Mouse (Mus musculus): ENCODE data around the gene Hp1bp3. TPM values are rescaled to one million over a fixed set of nuclear protein-coding genes. Genes with fewer than 3 reads are reported as not detected.
A peak's percentile ranks its signal among the peaks of the same experiment; 100 is the strongest.

Hp1bp3 gene
- polyA plus RNA-seq, 1 experiment from 2014 or later = 175 TPM

- H3K9me3 ChIP-seq (ENCODE audit: control insufficient read depth, low read length) = no peaks in the 10 kb centered on the region
- peak within 1 kb of the TSS; percentile 52 for H3K9ac ChIP-seq (ENCODE audit: low read length)
- H3K4me1 ChIP-seq (ENCODE audit: control insufficient read depth, insufficient read depth, low read length) = peaks cover 25% of the 10 kb centered on the region
- under 1% methylated on average over 54 of the region's 74 CpGs for WGBS
- H3K36me3 ChIP-seq (ENCODE audit: control insufficient read depth, insufficient read depth, low read length) = no peaks in the 10 kb centered on the region; the same call in 1 of the 2 replicates
- H3K4me2 ChIP-seq (ENCODE audit: low read depth) = peak within 1 kb of the TSS; percentile 99
- peak; percentile 85 for ATAC-seq (ENCODE audit: insufficient read depth, low FRiP score, low TSS enrichment)
- peak within 1 kb of the TSS; percentile 50 for H3K4me3 ChIP-seq (ENCODE audit: low read depth, low read length)
- H3K27ac ChIP-seq (ENCODE audit: low read depth, low read length) = 0 out of 2 replicates have a peak within 1 kb of the TSS, but pooled peaks have one; percentile 4
- peaks cover 40% of the 10 kb centered on the region for H3K27me3 ChIP-seq (ENCODE audit: control insufficient read depth, insufficient read depth, low read length)
- peak; percentile 85 for DNase-seq (ENCODE audit: low spot score)
Measured at GRCm38 (mm10) chr4:138250088-138250960, 34.2 kb downstream of the Hp1bp3 start, which contains the start of the genes Sh2d5 and Kif17. TSS of gene Sh2d5 (plus strand) at chr4:138250403. TSS of gene Kif17 (plus strand) at chr4:138250435.

GRCm38 (mm10) chr4:138251819-138252218 is 35.7 kb downstream of the Hp1bp3 start:
- H3K4me3 ChIP-seq (ENCODE audit: low read depth, low read length) = 0 out of 2 replicates have a peak overlapping the region, but pooled peaks have one; percentile 9
- peak overlapping the region; percentile 99 for H3K4me2 ChIP-seq (ENCODE audit: low read depth)
- no peaks in the 10 kb centered on the region for H3K36me3 ChIP-seq (ENCODE audit: control insufficient read depth, insufficient read depth, low read length)
- peaks cover 40% of the 10 kb centered on the region for H3K27me3 ChIP-seq (ENCODE audit: control insufficient read depth, insufficient read depth, low read length)
- no peak overlapping the region for H3K27ac ChIP-seq (ENCODE audit: low read depth, low read length)
- 0 out of 2 replicates have a peak, but pooled peaks have one; percentile 39 for ATAC-seq (ENCODE audit: insufficient read depth, low FRiP score, low TSS enrichment)
- peak; percentile 69 for DNase-seq (ENCODE audit: low spot score)
- H3K9me3 ChIP-seq (ENCODE audit: control insufficient read depth, low read length) = no peaks in the 10 kb centered on the region
- H3K4me1 ChIP-seq (ENCODE audit: control insufficient read depth, insufficient read depth, low read length) = peaks cover 25% of the 10 kb centered on the region
- H3K9ac ChIP-seq (ENCODE audit: low read length) = peak overlapping the region; percentile 2; the same call in 1 of the 2 replicates
- WGBS = 0% methylated on average over 14 of the region's 14 CpGs

GRCm38 (mm10) chr4:138252231-138252630 is 36.1 kb downstream of the Hp1bp3 start:
- peaks cover 40% of the 10 kb centered on the region for H3K27me3 ChIP-seq (ENCODE audit: control insufficient read depth, insufficient read depth, low read length)
- H3K4me1 ChIP-seq (ENCODE audit: control insufficient read depth, insufficient read depth, low read length) = peaks cover 25% of the 10 kb centered on the region
- no peak overlapping the region for H3K27ac ChIP-seq (ENCODE audit: low read depth, low read length)
- ATAC-seq (ENCODE audit: insufficient read depth, low FRiP score, low TSS enrichment) = no peak
- WGBS = 11% methylated on average over 5 of the region's 5 CpGs
- H3K4me3 ChIP-seq (ENCODE audit: low read depth, low read length) = no peak overlapping the region
- H3K4me2 ChIP-seq (ENCODE audit: low read depth) = peak overlapping the region; percentile 3; the same call in 1 of the 2 replicates
- peak overlapping the region; percentile 2; the same call in 1 of the 2 replicates for H3K9ac ChIP-seq (ENCODE audit: low read length)
- no peaks in the 10 kb centered on the region for H3K36me3 ChIP-seq (ENCODE audit: control insufficient read depth, insufficient read depth, low read length)
- H3K9me3 ChIP-seq (ENCODE audit: control insufficient read depth, low read length) = no peaks in the 10 kb centered on the region
- peak; percentile 20 for DNase-seq (ENCODE audit: low spot score)

- WGBS = 87% methylated on average over 22 of the region's 22 CpGs
- peaks cover 19% of the 10 kb centered on the region for H3K27me3 ChIP-seq (ENCODE audit: control insufficient read depth, insufficient read depth, low read length)
- ATAC-seq (ENCODE audit: insufficient read depth, low FRiP score, low TSS enrichment) = no peak
Measured at GRCm38 (mm10) chr4:138257116-138257687, 41.1 kb downstream of the Hp1bp3 start.

GRCm38 (mm10) chr4:138258663-138259062 is 42.6 kb downstream of the Hp1bp3 start:
- H3K9ac ChIP-seq (ENCODE audit: low read length) = no peak overlapping the region
- no peak overlapping the region for H3K4me2 ChIP-seq (ENCODE audit: low read depth)
- 84% methylated on average over 7 of the region's 7 CpGs for WGBS
- H3K36me3 ChIP-seq (ENCODE audit: control insufficient read depth, insufficient read depth, low read length) = no peaks in the 10 kb centered on the region
- no peak overlapping the region for H3K27ac ChIP-seq (ENCODE audit: low read depth, low read length)
- peaks cover 11% of the 10 kb centered on the region; the same call in 1 of the 2 replicates for H3K27me3 ChIP-seq (ENCODE audit: control insufficient read depth, insufficient read depth, low read length)
- DNase-seq (ENCODE audit: low spot score) (no peak), ATAC-seq (ENCODE audit: insufficient read depth, low FRiP score, low TSS enrichment) (no peak)
- H3K4me3 ChIP-seq (ENCODE audit: low read depth, low read length) = no peak overlapping the region
- H3K4me1 ChIP-seq (ENCODE audit: control insufficient read depth, insufficient read depth, low read length) = peaks cover 8% of the 10 kb centered on the region; the same call in 1 of the 2 replicates
- H3K9me3 ChIP-seq (ENCODE audit: control insufficient read depth, low read length) = no peaks in the 10 kb centered on the region

More at GRCm38 (mm10) chr4:138257116-138257687, 41.1 kb downstream of the Hp1bp3 start:
- H3K9me3 ChIP-seq (ENCODE audit: control insufficient read depth, low read length) = no peaks in the 10 kb centered on the region
- H3K36me3 ChIP-seq (ENCODE audit: control insufficient read depth, insufficient read depth, low read length) = no peaks in the 10 kb centered on the region
- peaks cover 11% of the 10 kb centered on the region for H3K4me1 ChIP-seq (ENCODE audit: control insufficient read depth, insufficient read depth, low read length)
- no peak overlapping the region for H3K27ac ChIP-seq (ENCODE audit: low read depth, low read length)
- no peak overlapping the region for H3K9ac ChIP-seq (ENCODE audit: low read length)
- no peak overlapping the region for H3K4me2 ChIP-seq (ENCODE audit: low read depth)
- H3K4me3 ChIP-seq (ENCODE audit: low read depth, low read length) = no peak overlapping the region
- no peak for DNase-seq (ENCODE audit: low spot score)

- Histone ChIP-seq H3K4me3 (ENCODE audit: low read depth, low read length) (no peak overlapping the region), H3K36me3 (ENCODE audit: control insufficient read depth, insufficient read depth, low read length) (no peaks in the 10 kb centered on the region), H3K27ac (ENCODE audit: low read depth, low read length) (no peak overlapping the region), H3K9ac (ENCODE audit: low read length) (no peak overlapping the region), H3K4me1 (ENCODE audit: control insufficient read depth, insufficient read depth, low read length) (peaks cover 8% of the 10 kb centered on the region; the same call in 1 of the 2 replicates), H3K9me3 (ENCODE audit: control insufficient read depth, low read length) (no peaks in the 10 kb centered on the region), H3K27me3 (ENCODE audit: control insufficient read depth, insufficient read depth, low read length) (peaks cover 6% of the 10 kb centered on the region; the same call in 1 of the 2 replicates), H3K4me2 (ENCODE audit: low read depth) (no peak overlapping the region)
- DNase-seq (ENCODE audit: low spot score) (no peak), ATAC-seq (ENCODE audit: insufficient read depth, low FRiP score, low TSS enrichment) (no peak)
- WGBS = 80% methylated on average over 5 of the region's 5 CpGs
Measured at GRCm38 (mm10) chr4:138259482-138259881, 43.4 kb downstream of the Hp1bp3 start.

GRCm38 (mm10) chr4:138261843-138262681 is 46.0 kb downstream of the Hp1bp3 start:
- peak overlapping the region; percentile 71 for H3K4me3 ChIP-seq (ENCODE audit: low read depth, low read length)
- H3K27me3 ChIP-seq (ENCODE audit: control insufficient read depth, insufficient read depth, low read length) = 0 out of 2 replicates have a peak, but pooled peaks cover 6% of the 10 kb centered on the region
- peaks cover 8% of the 10 kb centered on the region; the same call in 1 of the 2 replicates for H3K4me1 ChIP-seq (ENCODE audit: control insufficient read depth, insufficient read depth, low read length)
- no peak overlapping the region for H3K27ac ChIP-seq (ENCODE audit: low read depth, low read length)
- DNase-seq (ENCODE audit: low spot score) (peak; percentile 90), ATAC-seq (ENCODE audit: insufficient read depth, low FRiP score, low TSS enrichment) (peak; percentile 85)
- H3K9ac ChIP-seq (ENCODE audit: low read length) = peak overlapping the region; percentile 36
- H3K36me3 ChIP-seq (ENCODE audit: control insufficient read depth, insufficient read depth, low read length) = no peaks in the 10 kb centered on the region
- peak overlapping the region; percentile 80 for H3K4me2 ChIP-seq (ENCODE audit: low read depth)
- H3K9me3 ChIP-seq (ENCODE audit: control insufficient read depth, low read length) = no peaks in the 10 kb centered on the region
- WGBS = under 1% methylated on average over 67 of the region's 78 CpGs

GRCm38 (mm10) chr4:138267869-138268268 is 51.8 kb downstream of the Hp1bp3 start:
- DNase-seq (ENCODE audit: low spot score) = no peak
- Histone ChIP-seq H3K36me3 (ENCODE audit: control insufficient read depth, insufficient read depth, low read length) (no peaks in the 10 kb centered on the region), H3K9me3 (ENCODE audit: control insufficient read depth, low read length) (no peaks in the 10 kb centered on the region)

More at GRCm38 (mm10) chr4:138267869-138268268, 51.8 kb downstream of the Hp1bp3 start:
- Histone ChIP-seq H3K9ac (ENCODE audit: low read length) (no peak overlapping the region), H3K27ac (ENCODE audit: low read depth, low read length) (no peak overlapping the region), H3K27me3 (ENCODE audit: control insufficient read depth, insufficient read depth, low read length) (0 out of 2 replicates have a peak, but pooled peaks cover 4% of the 10 kb centered on the region), H3K4me3 (ENCODE audit: low read depth, low read length) (no peak overlapping the region), H3K4me2 (ENCODE audit: low read depth) (no peak overlapping the region), H3K4me1 (ENCODE audit: control insufficient read depth, insufficient read depth, low read length) (no peaks in the 10 kb centered on the region)
- ATAC-seq (ENCODE audit: insufficient read depth, low FRiP score, low TSS enrichment) = no peak
- 89% methylated on average over 10 of the region's 10 CpGs for WGBS

All from neural tube, embryonic 11.5 days (tissue).